Mouse (Mus musculus): ENCODE measurements around the gene Gpi1. TPM values are rescaled to one million over a fixed set of nuclear protein-coding genes. Genes with fewer than 3 reads are reported as not detected.
"Not testable (repeated sequence)": the region's sequence is repeated elsewhere in the genome, so short reads cannot be mapped to it uniquely, and the experiment has no call there.

The Gpi1 gene
- polyA plus RNA-seq, 1 experiment = 564 TPM

DNA sequence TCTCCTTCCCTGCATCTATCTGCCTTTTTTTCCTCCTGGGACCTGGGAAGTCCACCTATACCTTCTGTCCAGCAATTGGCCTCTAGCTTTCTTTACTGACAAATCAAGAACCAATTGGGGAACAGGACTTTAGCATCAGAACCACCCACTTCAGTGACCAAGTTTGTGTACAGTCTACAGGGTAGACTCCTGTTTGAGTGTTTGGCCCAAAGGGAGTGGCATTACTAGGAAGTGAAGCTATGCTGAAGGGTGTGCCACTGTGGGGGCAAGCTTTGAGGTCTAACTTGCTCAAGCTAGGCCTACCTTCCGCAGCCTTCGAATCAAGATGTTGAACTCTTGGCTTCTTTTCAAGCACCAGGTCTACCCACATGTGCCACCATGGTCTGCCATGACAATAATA lies 29.3 kb downstream of the Gpi1 start:
- 97% methylated on average over 2 of the region's 2 CpGs for WGBS
- H3K27ac ChIP-seq (ENCODE audit: insufficient read depth, low read depth, low read length) = no peak overlapping the region
- H3K4me3 ChIP-seq (ENCODE audit: insufficient read depth, low read depth, low read length) = no peak overlapping the region
- H3K4me1 ChIP-seq (ENCODE audit: control insufficient read depth, insufficient read depth, low read length) = no peaks in the 10 kb centered on the region
- TF ChIP-seq CTCF (IDR thresholded peaks at IDR 0.05; ENCODE audit: insufficient read depth, low read depth, low read length) = no peak
- TF ChIP-seq POLR2A (IDR thresholded peaks at IDR 0.05; ENCODE audit: insufficient read depth, low read depth, low read length) = no peak

DNA sequence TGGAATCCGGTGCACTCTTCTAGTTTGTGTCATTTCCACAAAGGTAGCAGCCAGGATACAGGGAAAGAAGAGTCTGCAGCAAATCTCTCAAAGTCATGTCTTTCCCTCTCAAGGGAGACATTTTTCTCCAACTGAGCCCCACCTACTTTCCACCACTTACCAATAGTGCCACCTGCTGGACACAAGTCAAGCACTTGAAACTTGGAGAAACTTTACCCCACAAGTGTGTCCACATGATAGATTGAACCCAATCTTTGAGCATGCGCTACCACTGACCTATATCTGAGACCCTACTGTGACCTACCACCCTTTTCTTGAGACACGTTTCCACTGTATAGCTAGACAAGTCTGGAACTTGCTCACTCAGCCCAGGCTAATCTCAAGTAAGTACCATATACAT lies 31.8 kb downstream of the Gpi1 start:
- no peak for TF ChIP-seq CTCF (IDR thresholded peaks at IDR 0.05; ENCODE audit: insufficient read depth, low read depth, low read length)
- no peak for TF ChIP-seq POLR2A (IDR thresholded peaks at IDR 0.05; ENCODE audit: insufficient read depth, low read depth, low read length)
- peaks cover 3% of the 10 kb centered on the region; the same call in 1 of the 2 replicates for H3K4me1 ChIP-seq (ENCODE audit: control insufficient read depth, insufficient read depth, low read length)
- no peak overlapping the region for H3K4me3 ChIP-seq (ENCODE audit: insufficient read depth, low read depth, low read length)
- 54% methylated on average over 3 of the region's 3 CpGs for WGBS
- H3K27ac ChIP-seq (ENCODE audit: insufficient read depth, low read depth, low read length) = no peak overlapping the region

DNA sequence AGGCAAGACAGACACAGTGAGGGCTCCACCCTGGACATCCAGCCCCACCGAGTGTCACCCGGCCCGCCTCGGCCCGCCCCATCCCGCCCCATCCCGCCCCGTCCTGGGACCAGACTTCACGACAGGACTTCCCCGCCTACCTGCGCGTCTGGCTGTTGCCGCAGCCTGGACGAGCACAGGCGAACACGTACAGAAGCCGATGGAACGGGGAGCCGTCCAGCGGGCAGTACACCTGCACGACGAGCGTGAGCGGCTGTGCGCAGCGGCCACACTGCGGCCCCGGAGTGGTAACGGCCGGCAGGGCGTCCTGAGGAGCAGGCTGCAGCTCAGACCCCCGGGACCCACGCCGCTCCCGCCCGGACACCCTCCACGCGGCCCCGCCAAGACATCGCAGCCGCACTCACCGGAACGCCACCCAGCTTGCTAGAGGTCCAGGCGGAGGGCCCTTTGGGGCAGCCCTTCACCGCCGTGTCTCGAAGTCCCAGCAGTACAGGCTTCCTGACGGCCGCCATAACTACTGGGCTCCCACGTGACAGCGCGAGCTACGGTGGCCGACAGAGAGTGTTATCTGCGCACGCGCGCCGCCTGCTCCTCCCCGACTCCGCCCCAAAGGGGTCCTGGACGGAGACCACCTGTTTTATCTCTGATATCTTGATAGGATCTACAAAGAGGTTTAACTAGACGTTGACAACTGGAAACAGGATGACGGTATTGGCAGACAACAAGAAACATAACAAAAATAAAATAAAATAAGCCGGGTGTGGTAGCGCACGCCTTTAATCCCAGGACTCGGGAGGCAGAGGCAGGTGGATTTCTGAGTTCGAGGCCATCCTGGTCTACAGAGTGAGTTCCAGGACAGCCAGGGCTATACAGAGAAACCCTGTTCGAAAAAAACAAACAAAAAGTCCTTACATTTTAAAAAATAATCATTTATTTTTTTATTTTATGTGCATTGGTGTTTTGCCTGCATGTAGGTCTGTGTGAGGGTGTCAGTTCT lies 33.7 kb downstream of the Gpi1 start, which contains the start of gene Pdcd2l:
TSS of gene Pdcd2l (minus strand) at position 530 of the 997 bp plus-strand sequence.
- H3K4me1 ChIP-seq (ENCODE audit: control insufficient read depth, insufficient read depth, low read length) = peaks cover 3% of the 10 kb centered on the region; the same call in 1 of the 2 replicates
- WGBS = 3% methylated on average over 70 of the region's 70 CpGs
- H3K4me3 ChIP-seq (ENCODE audit: insufficient read depth, low read depth, low read length) = peak within 1 kb of the TSS; percentile 88
- H3K27ac ChIP-seq (ENCODE audit: insufficient read depth, low read depth, low read length) = no peak within 1 kb of the TSS
- TF ChIP-seq POLR2A (IDR thresholded peaks at IDR 0.05; ENCODE audit: insufficient read depth, low read depth, low read length) = peak; percentile 51; the same call in 1 of the 2 replicates
- TF ChIP-seq CTCF (IDR thresholded peaks at IDR 0.05; ENCODE audit: insufficient read depth, low read depth, low read length) = no peak

DNA sequence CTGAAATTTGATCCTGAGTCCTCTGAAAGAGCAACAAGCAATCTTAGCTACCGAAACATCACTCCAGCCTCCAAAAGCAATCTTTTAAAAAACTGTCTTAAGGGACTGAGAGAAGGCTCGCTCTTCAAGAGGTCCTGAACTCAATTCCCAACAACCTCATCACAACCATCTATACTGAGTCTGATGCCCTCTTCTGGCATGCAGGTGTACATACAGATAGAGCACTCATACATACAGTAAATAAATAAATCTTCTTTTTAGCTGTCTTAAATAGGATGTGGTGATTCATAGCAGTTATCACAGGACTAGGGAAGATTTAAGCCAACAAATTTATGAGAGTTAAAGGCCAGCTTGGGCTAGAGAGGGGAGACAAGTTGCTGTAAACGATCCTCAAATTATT lies 34.5 kb downstream of the Gpi1 start:
- Histone ChIP-seq H3K27ac (ENCODE audit: insufficient read depth, low read depth, low read length) (no peak overlapping the region), H3K4me3 (ENCODE audit: insufficient read depth, low read depth, low read length) (peak overlapping the region; percentile 88), H3K4me1 (ENCODE audit: control insufficient read depth, insufficient read depth, low read length) (peaks cover 3% of the 10 kb centered on the region; the same call in 1 of the 2 replicates)
- TF ChIP-seq CTCF (IDR thresholded peaks at IDR 0.05; ENCODE audit: insufficient read depth, low read depth, low read length) = no peak
- TF ChIP-seq POLR2A (IDR thresholded peaks at IDR 0.05; ENCODE audit: insufficient read depth, low read depth, low read length) = no peak
- WGBS = 37% methylated on average over 3 of the region's 3 CpGs

DNA sequence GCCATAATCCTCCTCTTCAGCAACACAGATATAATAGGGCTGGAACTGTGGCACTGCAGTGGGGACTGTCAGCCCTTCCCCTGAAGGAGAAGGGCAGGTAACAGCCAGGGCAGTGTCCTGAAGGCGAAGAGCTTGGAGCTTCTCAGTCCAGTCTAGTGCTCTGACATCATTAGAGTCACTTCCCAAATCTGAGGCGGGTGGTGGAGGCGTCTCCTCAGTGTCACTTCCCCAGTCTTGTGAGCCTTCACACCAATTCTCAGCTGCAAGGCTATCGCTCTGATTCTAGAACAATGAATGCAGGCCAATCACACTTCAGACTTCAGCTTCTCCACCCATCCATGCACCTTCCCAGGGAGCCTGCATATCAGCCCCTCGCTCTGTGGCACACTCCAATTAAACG lies 37.3 kb downstream of the Gpi1 start:
- Histone ChIP-seq H3K27ac (ENCODE audit: insufficient read depth, low read depth, low read length) (no peak overlapping the region), H3K4me1 (ENCODE audit: control insufficient read depth, insufficient read depth, low read length) (peaks cover 3% of the 10 kb centered on the region; the same call in 1 of the 2 replicates), H3K4me3 (ENCODE audit: insufficient read depth, low read depth, low read length) (no peak overlapping the region)
- TF ChIP-seq CTCF (IDR thresholded peaks at IDR 0.05; ENCODE audit: insufficient read depth, low read depth, low read length) = no peak
- TF ChIP-seq POLR2A (IDR thresholded peaks at IDR 0.05; ENCODE audit: insufficient read depth, low read depth, low read length) = no peak
- 90% methylated on average over 6 of the region's 6 CpGs for WGBS

DNA sequence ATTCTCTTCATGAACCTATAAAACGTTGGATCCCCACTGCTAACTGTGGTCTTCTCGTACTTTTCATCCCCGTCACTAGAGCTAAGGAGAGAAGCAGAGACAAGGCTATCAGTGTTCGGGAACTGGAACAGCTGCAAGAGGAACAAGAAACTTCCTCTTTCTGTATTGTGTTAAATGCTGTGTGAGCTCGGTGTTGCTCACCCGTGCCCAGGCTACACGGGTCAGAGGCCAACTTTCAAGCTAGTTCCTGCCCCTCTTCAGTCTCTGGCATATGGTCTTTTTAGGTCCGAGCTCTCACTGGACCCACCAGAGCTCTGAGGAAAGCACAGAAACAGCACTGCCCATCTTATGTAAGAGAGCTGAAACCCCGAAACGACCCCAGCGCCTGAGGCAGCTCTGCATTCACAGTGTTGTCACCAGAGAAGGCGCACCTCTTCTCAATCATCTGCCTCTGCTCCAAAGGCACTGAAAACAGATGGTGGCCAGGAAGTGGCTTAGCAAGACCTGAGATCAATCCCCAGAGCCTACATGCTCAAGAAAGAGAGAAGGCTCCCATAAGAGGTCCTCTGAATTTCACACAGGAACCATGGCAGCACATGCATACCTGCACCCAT lies 40.7 kb downstream of the Gpi1 start:
- Histone ChIP-seq H3K4me3 (ENCODE audit: insufficient read depth, low read depth, low read length) (no peak overlapping the region), H3K4me1 (ENCODE audit: control insufficient read depth, insufficient read depth, low read length) (no peaks in the 10 kb centered on the region), H3K27ac (ENCODE audit: insufficient read depth, low read depth, low read length) (no peak overlapping the region)
- 84% methylated on average over 12 of the region's 12 CpGs for WGBS
- TF ChIP-seq POLR2A (IDR thresholded peaks at IDR 0.05; ENCODE audit: insufficient read depth, low read depth, low read length) (no peak), CTCF (IDR thresholded peaks at IDR 0.05; ENCODE audit: insufficient read depth, low read depth, low read length) (no peak)

DNA sequence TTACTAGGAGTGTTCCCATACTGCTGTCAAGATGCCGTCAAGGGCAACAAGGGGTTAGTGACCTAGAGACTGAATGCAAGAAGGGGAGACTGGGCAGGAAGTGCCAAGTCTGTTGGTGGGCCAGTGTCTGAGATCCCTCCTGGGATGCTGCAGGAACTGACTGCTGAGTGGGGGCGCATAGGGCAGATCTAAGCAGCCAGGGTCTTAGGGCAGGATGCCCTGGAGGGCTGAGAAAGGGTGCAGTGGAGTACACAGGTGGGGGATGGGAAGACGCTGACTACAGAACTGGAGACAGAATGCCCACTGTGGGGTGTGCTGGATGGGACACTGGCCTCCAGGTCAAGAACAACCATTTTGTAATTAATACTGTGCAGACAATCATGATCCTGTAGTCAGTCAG lies 46.3 kb downstream of the Gpi1 start:
- H3K4me1 ChIP-seq (ENCODE audit: control insufficient read depth, insufficient read depth, low read length) = no peaks in the 10 kb centered on the region
- no peak for TF ChIP-seq CTCF (IDR thresholded peaks at IDR 0.05; ENCODE audit: insufficient read depth, low read depth, low read length)
- no peak for TF ChIP-seq POLR2A (IDR thresholded peaks at IDR 0.05; ENCODE audit: insufficient read depth, low read depth, low read length)
- no peak overlapping the region for H3K4me3 ChIP-seq (ENCODE audit: insufficient read depth, low read depth, low read length)
- no peak overlapping the region for H3K27ac ChIP-seq (ENCODE audit: insufficient read depth, low read depth, low read length)
- 90% methylated on average over 3 of the region's 3 CpGs for WGBS

DNA sequence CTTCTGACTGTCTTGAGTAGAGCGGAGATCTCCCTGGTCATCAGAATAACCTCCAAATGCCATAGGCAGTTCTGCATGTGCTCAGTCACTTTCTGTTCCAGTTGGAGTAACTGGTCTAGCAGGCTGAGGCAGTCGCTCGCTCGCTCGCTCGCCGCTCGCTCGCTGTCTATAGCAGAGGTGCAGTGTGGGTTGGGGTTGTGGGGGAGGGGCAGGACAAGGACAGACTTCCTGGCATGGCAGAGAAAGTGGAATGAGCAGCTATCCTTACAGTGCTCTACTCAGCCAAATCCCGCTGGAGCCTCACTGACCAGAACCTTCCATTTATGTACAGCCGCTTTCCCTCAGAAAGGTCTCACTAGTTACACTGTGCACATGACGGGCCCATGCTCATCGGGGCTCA lies 46.8 kb downstream of the Gpi1 start:
- Histone ChIP-seq H3K4me1 (ENCODE audit: control insufficient read depth, insufficient read depth, low read length) (no peaks in the 10 kb centered on the region), H3K27ac (ENCODE audit: insufficient read depth, low read depth, low read length) (no peak overlapping the region), H3K4me3 (ENCODE audit: insufficient read depth, low read depth, low read length) (no peak overlapping the region)
- whole genome bisulfite sequencing = 94% methylated on average over 13 of the region's 13 CpGs
- TF ChIP-seq POLR2A (IDR thresholded peaks at IDR 0.05; ENCODE audit: insufficient read depth, low read depth, low read length) (no peak), CTCF (IDR thresholded peaks at IDR 0.05; ENCODE audit: insufficient read depth, low read depth, low read length) (no peak)

DNA sequence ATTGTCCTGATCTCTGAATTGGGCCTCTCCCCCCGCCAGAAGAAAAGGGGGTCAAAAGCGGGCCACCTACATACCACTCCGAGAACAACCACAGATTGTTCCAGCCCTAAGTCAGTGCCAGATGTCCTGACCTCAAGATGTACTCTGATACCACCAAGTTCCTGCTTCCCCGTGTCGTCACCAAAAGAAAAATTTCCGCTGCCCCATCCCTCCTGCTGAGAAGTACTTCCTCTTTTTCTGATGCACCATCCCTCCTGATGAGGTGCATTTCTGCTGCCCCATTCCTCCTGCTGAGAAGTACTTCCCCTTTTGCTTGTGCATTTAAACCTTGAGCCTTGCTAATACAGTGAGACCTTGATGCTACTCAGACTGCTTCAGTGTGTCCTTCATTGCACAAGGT lies 53.9 kb downstream of the Gpi1 start:
- not testable (repeated sequence) for H3K4me1 ChIP-seq (ENCODE audit: control insufficient read depth, insufficient read depth, low read length); H3K27ac ChIP-seq (ENCODE audit: insufficient read depth, low read depth, low read length); H3K4me3 ChIP-seq (ENCODE audit: insufficient read depth, low read depth, low read length)
- 86% methylated on average over 6 of the region's 6 CpGs for WGBS

Data from olfactory bulb, adult 2 months (tissue).